Mouse (Mus musculus) left cerebral cortex, postnatal 36 days (tissue): ENCODE results near the gene Phactr2. TPM values are rescaled to one million over a fixed set of nuclear protein-coding genes. Genes with fewer than 3 reads are reported as not detected.
"Not testable (repeated sequence)": the region's sequence is repeated elsewhere in the genome, so short reads cannot be mapped to it uniquely, and the experiment has no call there.

ENCODE experiments used
- DNase-seq, 2 experiments: peaks; one replicate each; pipeline ENCODE4 v3.0.0; 2021 to 2022; ENCODE audit warnings: low spot score in 2 of 2, mixed read lengths in 1 of 2
- intact Hi-C: fragments of 180-260 bp; cut with DNase I; formaldehyde crosslinking; loops from one replicate; pipeline ENCODE4 v1.15.1; 2025
- total RNA-seq, 2 experiments: library from RNA; stranded (reverse); gene quantifications; 2 replicates each; pipeline ENCODE4 v1.2.3; 2021

The Phactr2 gene
- total RNA-seq, 2 experiments from 2014 or later: 21.5 to 31.1 TPM

DNA sequence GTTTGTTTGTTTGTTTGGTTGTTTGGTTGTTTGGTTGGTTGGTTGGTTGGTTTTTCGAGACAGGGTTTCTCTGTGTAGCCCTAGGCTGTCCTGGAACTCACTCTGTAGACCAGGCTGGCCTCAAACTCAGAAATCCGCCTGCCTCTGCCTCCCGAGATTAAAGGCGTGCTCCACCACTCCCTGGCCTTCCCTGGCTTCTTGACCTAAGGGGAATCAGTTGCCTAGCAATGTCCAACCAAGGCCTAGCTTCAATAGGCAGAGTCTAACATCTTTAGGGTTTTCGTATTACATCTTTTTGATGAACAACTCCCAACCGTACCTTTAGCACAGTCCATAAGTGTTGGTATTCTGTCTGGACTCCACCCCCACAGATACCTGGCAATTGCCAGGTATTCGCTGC is 280.7 kb downstream of the Phactr2 start:
- DNase-seq: not testable (repeated sequence)
- intact Hi-C loops: loop anchor here (10.0 kb wide), 1 partner anchor 179 kb away; no protein-coding TSS in a partner anchor

DNA sequence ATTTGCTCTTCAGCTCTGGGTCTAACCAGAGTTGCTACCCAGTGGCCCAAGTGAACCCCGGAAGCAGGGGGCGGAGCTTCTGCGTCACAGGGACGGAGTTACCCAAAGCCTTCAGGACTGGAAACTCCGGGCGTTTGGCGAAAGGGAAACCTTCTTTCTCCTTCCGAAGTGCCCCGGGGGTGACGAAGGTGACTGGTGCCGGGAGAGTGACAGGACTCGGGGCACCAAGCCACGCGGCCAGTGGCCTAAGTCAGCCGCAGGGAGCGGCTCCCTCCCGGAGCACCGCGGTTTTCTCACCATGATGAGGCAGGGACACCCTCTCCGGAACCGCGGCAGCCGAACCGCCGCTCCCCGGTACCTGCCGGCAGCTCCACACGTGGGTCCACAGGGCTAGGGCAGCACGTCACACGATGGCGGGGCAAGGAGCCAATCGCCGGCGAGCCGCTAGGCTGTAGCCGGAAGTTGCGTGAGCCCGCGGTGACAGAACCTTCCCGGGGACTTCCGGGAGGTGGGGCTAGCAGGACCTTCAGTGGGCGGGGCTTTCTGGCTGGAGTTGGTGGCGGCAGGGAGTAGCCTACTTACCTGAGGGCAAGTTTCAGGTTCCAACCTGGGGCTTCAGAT is 281.4 kb downstream of the Phactr2 start, which contains the start of gene Ltv1:
TSS of gene Ltv1 (minus strand) at position 438 of the 621 bp plus-strand sequence.
- DNase-seq: peak; percentile 94 to 95
- intact Hi-C loops: loop anchor here (10.0 kb wide), 1 partner anchor 178 kb away; no protein-coding TSS in a partner anchor

DNA sequence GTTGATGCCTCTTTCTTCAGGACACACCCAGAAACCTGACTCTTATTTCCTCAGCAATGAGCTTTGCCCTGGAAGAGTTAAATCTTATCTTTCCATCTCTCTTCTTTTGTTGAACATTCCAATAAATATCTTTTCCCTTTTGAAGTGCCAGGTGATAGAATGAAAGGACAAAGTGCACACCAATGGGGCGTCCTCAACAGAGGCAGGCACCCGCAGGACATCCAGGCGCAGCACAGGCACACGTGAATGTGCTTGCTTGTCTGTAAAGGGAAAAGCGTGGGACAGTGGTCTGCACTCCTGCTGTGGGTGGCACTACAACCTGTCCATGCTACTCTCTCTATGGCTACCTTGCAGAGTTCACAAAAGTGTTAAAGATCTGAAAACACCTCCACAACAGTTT is 284.3 kb downstream of the Phactr2 start:
- DNase-seq: no peak
- intact Hi-C loops: loop anchor here (10.0 kb wide), 1 partner anchor 175 kb away; no protein-coding TSS in a partner anchor

DNA sequence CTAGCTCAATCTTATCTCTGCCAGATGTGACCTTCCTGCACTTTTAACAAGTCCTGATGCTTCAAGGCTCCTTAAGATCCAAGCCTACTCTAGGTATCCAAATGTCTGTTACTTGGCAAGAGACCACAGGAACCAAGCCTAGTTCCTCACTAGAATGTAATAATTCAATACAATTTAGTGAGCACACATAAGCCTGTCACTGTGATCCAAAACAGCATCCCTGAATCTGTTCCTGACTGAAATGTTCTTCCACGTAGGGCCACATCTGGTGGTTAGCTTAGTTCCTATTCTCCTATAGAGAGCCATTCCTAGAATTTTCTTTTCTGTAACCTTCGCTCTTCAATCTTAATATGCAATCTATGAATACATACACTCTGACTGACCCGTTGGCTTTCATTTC is 287.5 kb downstream of the Phactr2 start:
- intact Hi-C loops: no loop called here
- no peak for DNase-seq

DNA sequence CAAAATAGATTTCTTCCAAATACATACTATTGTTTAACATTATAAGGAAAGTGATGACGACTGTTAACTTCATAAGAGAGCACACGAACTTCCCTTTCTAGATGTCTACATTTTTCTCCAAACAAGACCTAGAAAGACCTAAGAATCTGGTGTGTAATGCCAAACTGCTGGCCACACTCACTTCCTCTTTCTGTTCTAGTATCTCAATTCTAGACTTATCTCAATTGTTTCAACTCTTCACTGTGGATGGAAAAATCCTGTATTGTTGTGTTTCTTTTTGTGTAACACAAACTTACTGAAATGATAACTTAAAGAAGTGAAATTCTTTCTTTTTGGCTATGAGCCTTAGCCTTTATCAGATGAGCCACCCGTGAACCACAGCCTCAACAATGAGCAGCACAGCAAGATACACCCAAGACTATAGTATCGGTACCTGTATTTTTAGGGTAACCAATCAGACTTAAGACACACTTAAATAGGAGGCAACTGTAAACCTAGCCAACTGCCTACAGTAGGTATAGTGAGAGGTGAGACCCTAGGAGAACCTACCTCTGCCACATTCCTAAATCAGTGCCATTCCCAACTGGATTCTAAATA is 289.9 kb downstream of the Phactr2 start:
- intact Hi-C loops: no loop called here
- no peak for DNase-seq

DNA sequence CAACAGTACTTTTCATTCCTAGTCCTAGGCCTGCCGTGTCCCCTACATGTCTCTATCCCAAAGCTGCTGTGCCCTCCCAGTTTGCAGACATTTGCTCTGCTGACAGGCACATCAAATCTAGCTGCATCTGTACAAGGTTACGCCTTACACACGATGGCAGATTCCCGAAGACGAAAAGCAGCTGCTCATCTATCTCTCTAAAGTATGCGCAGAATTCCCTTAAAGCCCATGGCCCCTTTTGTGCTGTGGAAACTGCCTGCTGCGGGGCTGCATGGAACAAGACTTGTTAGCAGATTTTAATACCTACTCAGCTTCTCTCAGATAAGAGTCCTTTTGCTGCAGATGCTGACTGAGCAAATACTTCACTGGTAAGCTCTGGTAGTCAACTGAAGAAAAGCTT is 294.0 kb downstream of the Phactr2 start:
- DNase-seq: no peak
- intact Hi-C loops: no loop called here

DNA sequence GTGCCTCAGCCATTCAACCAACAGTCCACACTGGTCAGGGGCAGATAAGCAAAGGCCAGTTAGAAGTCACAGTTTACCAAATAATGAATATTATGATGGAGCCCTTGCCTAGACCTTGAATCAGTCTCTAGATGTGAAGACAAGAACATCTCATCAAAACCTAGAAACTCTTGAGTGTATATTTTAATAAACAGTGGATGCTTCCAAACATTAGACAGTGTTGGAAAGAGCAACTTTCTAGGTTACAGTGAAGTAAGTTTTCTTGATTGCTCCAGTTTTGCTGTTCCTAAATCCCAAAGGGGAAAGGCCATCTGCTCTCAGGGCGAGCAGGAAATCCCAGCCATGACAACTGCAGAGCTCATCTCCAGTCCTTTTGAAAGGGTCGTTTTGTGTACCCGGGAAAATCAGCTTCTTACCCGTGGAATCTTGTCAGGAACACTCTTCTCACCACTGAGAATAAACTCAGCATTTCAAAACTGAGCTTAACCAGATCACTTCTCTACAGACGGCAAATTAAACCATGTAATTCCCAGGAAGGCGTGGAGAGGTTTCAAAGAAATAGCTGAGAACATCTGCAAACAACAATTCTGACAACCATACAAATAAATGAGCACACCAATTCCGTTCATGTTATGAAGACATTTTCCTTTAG is 296.1 kb downstream of the Phactr2 start, which contains the start of gene Zc2hc1b:
TSS of gene Zc2hc1b (minus strand) at position 51 of the 652 bp plus-strand sequence.
- intact Hi-C loops: no loop called here
- DNase-seq: no peak

DNA sequence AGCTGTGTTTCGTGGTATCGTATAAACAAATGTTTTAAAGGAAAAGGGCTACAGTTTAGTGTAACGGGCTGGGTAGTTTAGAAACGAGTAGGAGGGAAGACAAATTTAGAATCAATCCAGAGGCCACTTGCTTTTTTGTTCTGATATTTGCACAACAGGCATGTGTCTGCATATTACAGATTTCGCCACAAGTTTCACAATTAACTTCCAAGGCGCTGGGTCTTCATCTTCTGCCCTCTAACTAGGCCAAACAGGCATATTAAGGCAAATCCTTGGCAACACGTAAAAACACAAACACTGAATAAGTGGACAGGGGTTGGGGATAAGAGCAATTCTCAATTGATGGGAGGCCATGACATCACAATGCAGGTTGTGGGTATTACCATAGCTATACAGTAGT is 298.3 kb downstream of the Phactr2 start:
- no peak for DNase-seq
- intact Hi-C loops: no loop called here

DNA sequence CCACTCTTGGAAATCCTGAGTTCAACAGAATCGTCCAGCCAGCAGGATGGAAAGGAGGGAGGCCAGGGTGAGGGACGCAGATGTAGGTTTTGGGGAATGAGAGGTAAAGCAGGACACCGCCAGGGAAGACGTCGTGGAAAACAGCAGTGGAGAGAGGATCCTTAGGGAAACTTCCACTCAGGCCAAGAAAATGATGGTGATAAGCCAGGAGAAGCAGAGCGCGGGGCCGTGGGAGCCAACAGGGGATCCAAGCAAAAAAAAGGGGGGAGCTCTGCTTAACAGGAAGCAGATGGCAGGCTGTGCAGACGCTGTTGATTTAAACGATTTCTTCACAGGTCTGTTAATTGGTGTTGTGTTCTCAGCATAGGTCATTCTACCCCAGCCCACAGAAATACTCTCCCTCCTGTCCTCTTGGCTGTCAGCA is 301.4 kb downstream of the Phactr2 start:
- no peak for DNase-seq
- intact Hi-C loops: no loop called here

DNA sequence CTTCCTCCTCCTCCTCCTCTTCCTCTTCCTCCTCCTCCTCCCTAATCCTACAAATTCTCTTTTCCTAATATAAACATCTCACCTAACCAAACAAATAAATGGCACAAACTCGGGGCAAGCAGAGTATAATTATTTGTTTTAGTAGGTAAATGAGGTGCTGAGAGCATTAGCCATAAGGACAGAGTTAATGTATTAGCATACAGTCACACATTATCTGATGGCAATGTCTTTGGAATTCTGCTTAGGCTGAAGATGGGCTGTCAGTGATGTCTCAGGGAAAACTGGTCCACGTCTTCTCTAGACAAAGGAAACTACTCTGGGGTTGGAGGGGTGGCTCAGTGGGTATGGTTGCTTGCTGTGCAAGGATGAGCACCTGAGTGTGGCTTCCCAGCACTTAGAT is 302.8 kb downstream of the Phactr2 start:
- no peak for DNase-seq
- intact Hi-C loops: no loop called here

DNA sequence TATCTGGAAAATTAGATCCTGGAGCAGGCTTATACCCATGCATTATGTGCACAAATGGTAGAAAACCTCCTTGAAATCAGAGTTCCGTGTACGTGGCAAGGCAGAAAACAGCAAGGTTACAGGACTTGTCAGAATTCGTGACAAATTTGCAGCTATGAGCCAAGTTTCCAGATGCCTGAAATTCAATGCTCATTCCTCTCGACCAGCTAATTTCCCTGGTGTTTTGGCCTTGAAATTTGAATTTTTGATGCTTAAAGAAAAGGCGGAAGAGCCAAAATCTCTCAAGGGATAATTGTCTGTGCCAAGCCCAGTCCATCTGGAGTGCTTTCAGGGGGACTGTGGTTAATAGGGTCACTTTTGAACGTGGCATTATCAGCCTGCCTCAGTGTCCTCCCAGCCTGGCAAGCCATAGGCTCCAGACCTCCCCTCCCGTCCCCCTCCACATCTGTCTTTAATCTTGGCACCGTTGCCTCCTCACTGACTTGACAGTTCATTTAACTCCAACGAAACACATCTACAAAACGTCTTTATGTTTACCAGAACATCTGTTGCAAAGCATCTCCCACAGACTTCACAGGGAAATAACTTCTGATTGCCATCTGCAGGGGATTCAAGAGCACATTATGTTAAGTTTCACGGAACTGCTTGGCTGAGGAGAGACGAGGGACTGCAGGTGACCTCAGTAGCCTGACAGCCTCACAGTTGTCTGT is 303.3 kb downstream of the Phactr2 start:
- intact Hi-C loops: no loop called here
- no peak for DNase-seq

DNA sequence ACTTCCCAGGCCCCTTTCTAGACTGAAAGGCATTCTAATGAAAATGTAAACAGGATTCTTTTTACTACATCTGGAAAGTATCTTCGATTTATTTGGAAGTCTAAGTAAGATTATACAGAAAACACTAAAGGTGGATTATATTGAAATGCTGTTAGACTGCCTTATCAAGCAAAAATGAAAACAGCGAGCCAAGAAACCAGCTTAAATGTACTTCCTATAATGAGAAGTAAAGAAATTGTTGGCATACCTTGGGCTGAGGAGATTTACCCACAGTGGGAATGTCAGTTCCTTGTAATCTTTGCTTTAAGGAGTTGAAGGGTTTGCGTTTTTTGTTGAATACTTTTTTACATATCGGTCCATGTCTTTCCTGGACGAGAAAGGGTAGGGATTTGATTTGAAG is 305.8 kb downstream of the Phactr2 start:
- no peak for DNase-seq
- intact Hi-C loops: no loop called here

DNA sequence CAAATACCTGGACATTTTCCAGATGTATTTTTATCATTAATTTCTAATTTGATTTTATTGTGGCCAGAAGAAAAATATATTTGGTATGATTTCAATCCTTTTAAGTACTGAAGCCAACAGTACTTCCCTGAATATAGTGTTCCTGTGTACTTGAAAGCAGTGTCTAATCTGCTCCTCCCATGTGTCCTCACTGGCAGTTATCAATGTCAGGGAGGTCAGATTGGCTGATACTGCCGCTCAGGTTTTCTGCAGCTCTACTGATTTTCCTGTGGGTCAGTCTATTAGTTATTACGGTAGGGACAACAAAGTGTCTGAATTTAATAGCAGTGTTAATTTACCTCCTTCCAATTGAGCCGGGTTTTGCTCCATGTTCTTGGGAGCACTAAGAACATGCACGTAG is 312.2 kb downstream of the Phactr2 start:
- intact Hi-C loops: no loop called here
- DNase-seq: no peak

DNA sequence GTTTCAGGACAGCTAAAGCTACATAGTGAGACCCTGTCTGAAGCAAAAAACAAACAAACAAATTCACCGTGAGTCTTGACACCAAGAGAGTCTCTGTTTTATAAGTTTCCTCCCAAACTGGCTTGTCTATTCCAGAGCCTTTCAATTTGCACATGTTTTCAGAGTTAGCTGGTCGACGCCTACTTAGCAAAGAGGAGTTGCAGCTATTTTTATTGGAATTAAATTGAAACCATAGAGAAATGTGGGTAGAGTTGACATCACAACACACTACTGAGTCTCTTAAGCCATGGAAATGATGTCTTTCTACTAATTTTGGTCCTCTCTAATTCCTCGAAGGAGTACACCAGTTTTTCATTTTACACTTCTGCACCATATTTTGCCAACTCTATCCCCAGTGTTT is 313.3 kb downstream of the Phactr2 start:
- DNase-seq: no peak
- intact Hi-C loops: no loop called here

Other genes with a start within 250 kb of the Phactr2 start
- gene Fuca2, start 25.1 kb upstream of the Phactr2 start, total RNA-seq: 10 to 100 TPM; 43.8 to 44.2 TPM
- 1 to 10 TPM; 7.9 to 9.8 TPM for gene Adat2, start 78.5 kb upstream of the Phactr2 start, total RNA-seq
- gene Pex3, start 78.7 kb upstream of the Phactr2 start, total RNA-seq: 10 to 100 TPM; 25.3 to 27.8 TPM